29 mouse cellular contexts compared by ENCODE assay signal in genomic region chr11:98553966-98554365, GRCm38 (mm10). TPM values are rescaled to one million over a fixed set of nuclear protein-coding genes. Genes with fewer than 3 reads are reported as not detected.
DNase-seq lines count a peak whose midpoint lies in the region; TF ChIP-seq lines count a peak whose summit lies in the region.
"Had no signal": no experiment of that assay in that cellular context is flagged by ENCODE, and none has a peak within 500 bp of the region (broad histone marks: within the 10 kb centered on the region; RNA-seq: fewer than 3 reads in every experiment).

No protein-coding gene starts in this region.

- H3K9me3 ChIP-seq in heart, embryonic 10.5 days = no peaks in the 10 kb centered on the region; the same call in 1 of the 2 replicates
- peaks cover 3% of the 10 kb centered on the region for H3K9me3 ChIP-seq in ES-Bruce4 (replicated peaks; ENCODE audit: control insufficient read depth, insufficient read depth, low read length, poor library complexity, severe bottlenecking)
- H3K9me3 ChIP-seq: embryonic facial prominence, embryonic 12.5 days; forebrain, embryonic 15.5 days; G1E; heart, embryonic 15.5 days; intestine, embryonic 15.5 days had no signal

- WGBS in heart, embryonic 10.5 days = 90% methylated on average over 4 of the region's 4 CpGs
- WGBS in heart, adult 2 months = 89% methylated on average over 4 of the region's 4 CpGs

- peak; percentile 17 for TF ChIP-seq CTCF in ES-Bruce4 (IDR thresholded peaks at IDR 0.05; ENCODE audit: low read depth, low read length)
- TF ChIP-seq CTCF in heart, adult 2 months (IDR thresholded peaks at IDR 0.05) = no peak

- TF ChIP-seq POLR2A in ES-Bruce4 (IDR thresholded peaks at IDR 0.05; ENCODE audit: insufficient read depth, low read length) = no peak
- TF ChIP-seq POLR2A in heart, adult 2 months (IDR thresholded peaks at IDR 0.05; ENCODE audit: insufficient read depth, low read depth, low read length) = no peak

- peaks cover 16% of the 10 kb centered on the region for H3K27me3 ChIP-seq in heart, embryonic 10.5 days (ENCODE audit: insufficient read depth, poor library complexity, severe bottlenecking)
- H3K27me3 ChIP-seq in ES-Bruce4 (ENCODE audit: control insufficient read depth, insufficient read depth, low read length, poor library complexity, severe bottlenecking) = peaks cover 8% of the 10 kb centered on the region; the same call in 1 of the 2 replicates
- H3K27me3 ChIP-seq in heart, adult 2 months (ENCODE audit: control insufficient read depth, insufficient read depth, low read length) = 0 out of 2 replicates have a peak, but pooled peaks cover 3% of the 10 kb centered on the region

- peak; percentile 42 for DNase-seq in heart, adult 11 months
- DNase-seq in heart, embryonic 10.5 days (ENCODE audit: low spot score) = no peak
- DNase-seq in 416B (ENCODE audit: low read depth) (peak; percentile 13), R1 (ENCODE audit: low read depth, low spot score) (peak; percentile 68)
- DNase-seq in gastrocnemius, postnatal 14 days = no peak
- no peak for DNase-seq in cerebellum, postnatal 14 days
- DNase-seq in heart, adult 2 months = no peak
- DNase-seq: adrenal gland, postnatal 10 days; cerebellum, adult 11 months; cerebellum, adult 8-10 months; cerebellum, postnatal 25 days; gastrocnemius, postnatal 10 days; heart, postnatal 14 days; kidney, adult 8-10 months had no signal

- no peaks in the 10 kb centered on the region for H3K79me2 ChIP-seq in heart, adult 2 months (replicated peaks; ENCODE audit: control insufficient read depth, insufficient read depth, low read length)

- TF ChIP-seq EP300 in ES-Bruce4 (IDR thresholded peaks at IDR 0.05; ENCODE audit: insufficient read depth, low read depth, low read length) = no peak
- no peak for TF ChIP-seq EP300 in heart, adult 2 months (IDR thresholded peaks at IDR 0.05; ENCODE audit: insufficient read depth, low read depth, low read length)

- H3K36me3 ChIP-seq in heart, embryonic 10.5 days = no peaks in the 10 kb centered on the region
- H3K36me3 ChIP-seq in ES-Bruce4 (ENCODE audit: control insufficient read depth, insufficient read depth, low read length, poor library complexity, severe bottlenecking) = no peaks in the 10 kb centered on the region
- no peaks in the 10 kb centered on the region for H3K36me3 ChIP-seq in heart, adult 2 months (ENCODE audit: control insufficient read depth, insufficient read depth, low read length)
- H3K36me3 ChIP-seq: embryonic facial prominence, embryonic 12.5 days; forebrain, embryonic 15.5 days; G1E; heart, embryonic 15.5 days; intestine, embryonic 15.5 days had no signal

- H3K4me3 ChIP-seq in heart, embryonic 10.5 days = no peak overlapping the region
- H3K4me3 ChIP-seq in ES-Bruce4 (ENCODE audit: low read depth, low read length) = no peak overlapping the region
- no peak overlapping the region for H3K4me3 ChIP-seq in heart, adult 2 months
- H3K4me3 ChIP-seq: embryonic facial prominence, embryonic 12.5 days; forebrain, embryonic 15.5 days; heart, embryonic 15.5 days; intestine, embryonic 15.5 days had no signal

- intact Hi-C loops in gastrocnemius, postnatal 14 days (cut with DNase I; ENCODE audit: low total_unique reads) = loop anchor here (5.0 kb wide), 1 partner anchor 43 kb away; the partner anchor contains the start of gene Lrrc3c
- intact Hi-C loops in heart, adult 2 months (cut with DNase I) = no loop called here

- no peak overlapping the region for H3K27ac ChIP-seq in heart, embryonic 10.5 days
- no peak overlapping the region for H3K27ac ChIP-seq in ES-Bruce4 (ENCODE audit: insufficient read depth, low read length)
- H3K27ac ChIP-seq in heart, adult 2 months = no peak overlapping the region
- H3K27ac ChIP-seq: embryonic facial prominence, embryonic 12.5 days; forebrain, embryonic 15.5 days; heart, embryonic 15.5 days; hindbrain, embryonic 14.5 days; intestine, embryonic 15.5 days had no signal

- peaks cover 13% of the 10 kb centered on the region for H3K4me1 ChIP-seq in heart, embryonic 10.5 days
- H3K4me1 ChIP-seq in ES-Bruce4 (ENCODE audit: control insufficient read depth, insufficient read depth, low read length) = no peaks in the 10 kb centered on the region
- H3K4me1 ChIP-seq in heart, adult 2 months (ENCODE audit: control insufficient read depth, insufficient read depth, low read length) = 0 out of 2 replicates have a peak, but pooled peaks cover 3% of the 10 kb centered on the region
- H3K4me1 ChIP-seq: embryonic facial prominence, embryonic 12.5 days had no signal

- H3K9ac ChIP-seq in ES-Bruce4 (ENCODE audit: low read depth, poor library complexity, severe bottlenecking) = no peak overlapping the region
- H3K9ac ChIP-seq in heart, adult 2 months (ENCODE audit: low read depth, low read length) = no peak overlapping the region
- H3K9ac ChIP-seq: embryonic facial prominence, embryonic 12.5 days; forebrain, embryonic 15.5 days; heart, embryonic 15.5 days; hindbrain, embryonic 14.5 days; intestine, embryonic 15.5 days had no signal

RNA-seq across cellular contexts. Expression of gene Zpbp2, which starts 3.1 kb away (rescaled TPM):
- polyA plus RNA-seq in heart, embryonic 10.5 days (2016; fragmentation: Nextera tagmentation; extraction: Ambion mirVana) = 0.21 and 0.65 TPM in 2 replicates
- not detected in 2 replicates for polyA plus RNA-seq in ES-Bruce4 (2011; ENCODE audit: insufficient read depth, insufficient read length, low read depth, missing spikeins)
- not detected for total RNA-seq in gastrocnemius, postnatal 14 days (2021)
- total RNA-seq in heart, adult 2 months (2021) = not detected
- polyA plus RNA-seq in heart, adult 2 months (2012; rRNA removed) = 0.23 TPM in 1 of 2 replicates, not detected in the other
- total RNA-seq: gastrocnemius, postnatal 10 days; heart, postnatal 14 days; hematopoietic stem cell, adult 5-6 weeks had no signal
- polyA plus RNA-seq: embryonic facial prominence, embryonic 12.5 days; hindbrain, embryonic 14.5 days had no signal

RNA-seq across cellular contexts. Expression of gene Ikzf3, which starts 8.1 kb away (rescaled TPM):
- polyA plus RNA-seq in heart, embryonic 10.5 days (2016; fragmentation: Nextera tagmentation; extraction: Ambion mirVana) = 0.04 and 0.22 TPM in 2 replicates
- polyA plus RNA-seq in ES-Bruce4 (2011; ENCODE audit: insufficient read depth, insufficient read length, low read depth, missing spikeins) = not detected in 2 replicates
- under 1 TPM; 0.10 to 0.18 TPM for total RNA-seq in gastrocnemius, postnatal 14 days (2021)
- 1 to 10 TPM in 1 of 2 experiments, under 1 TPM in 1; 0.94 to 1.5 TPM for total RNA-seq in heart, adult 2 months (2021)
- polyA plus RNA-seq in heart, adult 2 months (2012; rRNA removed) = 0.61 and 1.5 TPM in 2 replicates

RNA-seq across cellular contexts. Expression of gene Ormdl3, which starts 33.2 kb away (rescaled TPM):
- polyA plus RNA-seq in heart, embryonic 10.5 days (2016; fragmentation: Nextera tagmentation; extraction: Ambion mirVana) = 56.1 and 61.0 TPM in 2 replicates
- 19.3 and 20.0 TPM in 2 replicates for polyA plus RNA-seq in ES-Bruce4 (2011; ENCODE audit: insufficient read depth, insufficient read length, low read depth, missing spikeins)
- 10 to 100 TPM; 18.3 to 18.7 TPM for total RNA-seq in gastrocnemius, postnatal 14 days (2021)
- 10 to 100 TPM; 40.2 to 40.9 TPM for total RNA-seq in heart, adult 2 months (2021)
- polyA plus RNA-seq in heart, adult 2 months (2012; rRNA removed) = 61.2 and 63.8 TPM in 2 replicates

RNA-seq across cellular contexts. Expression of gene Lrrc3c, which starts 44.1 kb away (rescaled TPM):
- not detected in 2 replicates for polyA plus RNA-seq in heart, embryonic 10.5 days (2016; fragmentation: Nextera tagmentation; extraction: Ambion mirVana)
- not detected in 2 replicates for polyA plus RNA-seq in ES-Bruce4 (2011; ENCODE audit: insufficient read depth, insufficient read length, low read depth, missing spikeins)
- not detected for total RNA-seq in gastrocnemius, postnatal 14 days (2021)
- not detected for total RNA-seq in heart, adult 2 months (2021)
- polyA plus RNA-seq in heart, adult 2 months (2012; rRNA removed) = not detected in 2 replicates
- total RNA-seq: adrenal gland, postnatal 10 days; adrenal gland, postnatal 4 days; G1E; gastrocnemius, postnatal 10 days; heart, postnatal 14 days; hematopoietic stem cell, adult 5-6 weeks had no signal
- polyA plus RNA-seq: brain, embryonic 14.5 days; cortical plate, adult 2 months; embryonic facial prominence, embryonic 12.5 days; forebrain, embryonic 11.5 days; forebrain, embryonic 15.5 days; frontal cortex, adult 2 months; G1E; gonadal fat pad, adult 2 months; heart, embryonic 11.5 days; heart, embryonic 15.5 days; hindbrain, embryonic 14.5 days; intestine, embryonic 15.5 days had no signal

Comparison
In these comparisons a context has a peak if more than half of its experiments do, and no peak if none do; other contexts are left out.
1. DNase-seq: peak in heart, adult 11 months (single experiment), 416B (single experiment) and R1 (single experiment); none in heart, embryonic 10.5 days (single experiment), gastrocnemius, postnatal 14 days (single experiment), cerebellum, postnatal 14 days (0 of 2) and heart, adult 2 months (0 of 2).